Mouse (Mus musculus): Measurements from ENCODE around the gene Atrip.

DNA sequence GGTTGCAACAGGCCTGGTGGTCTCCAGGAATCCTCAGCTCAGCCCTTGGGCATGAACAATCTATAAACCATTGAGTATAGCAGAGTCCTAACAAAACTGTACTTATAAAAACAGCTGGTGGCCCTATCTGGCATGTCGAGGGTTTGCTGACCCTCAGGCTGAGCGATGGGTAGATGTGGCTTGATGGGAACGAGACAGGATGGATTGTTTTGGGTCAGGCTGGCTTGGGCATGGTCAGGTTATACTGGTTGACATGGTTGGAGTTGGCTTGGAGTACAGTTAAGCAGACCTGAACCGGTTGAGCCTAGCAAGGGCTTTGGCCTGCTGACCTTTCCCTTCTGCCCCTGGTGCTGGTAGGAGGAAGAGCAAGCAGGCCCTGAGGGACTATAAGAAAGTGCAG, 37.2 kb upstream of the Atrip start:
- TF ChIP-seq CTCF (IDR thresholded peaks at IDR 0.05; ENCODE audit: extremely low read depth, insufficient read depth, low read length) (no peak), POLR2A (IDR thresholded peaks at IDR 0.05; ENCODE audit: extremely low read depth, insufficient read depth, low read length) (no peak)

Data from cortical plate, adult 2 months (tissue).